Mouse (Mus musculus): Measurements from ENCODE around the gene Rtcb. TPM values are rescaled to one million over a fixed set of nuclear protein-coding genes. Genes with fewer than 3 reads are reported as not detected.

The Rtcb gene
- polyA plus RNA-seq, 1 experiment from 2014 or later: 101 TPM

DNA sequence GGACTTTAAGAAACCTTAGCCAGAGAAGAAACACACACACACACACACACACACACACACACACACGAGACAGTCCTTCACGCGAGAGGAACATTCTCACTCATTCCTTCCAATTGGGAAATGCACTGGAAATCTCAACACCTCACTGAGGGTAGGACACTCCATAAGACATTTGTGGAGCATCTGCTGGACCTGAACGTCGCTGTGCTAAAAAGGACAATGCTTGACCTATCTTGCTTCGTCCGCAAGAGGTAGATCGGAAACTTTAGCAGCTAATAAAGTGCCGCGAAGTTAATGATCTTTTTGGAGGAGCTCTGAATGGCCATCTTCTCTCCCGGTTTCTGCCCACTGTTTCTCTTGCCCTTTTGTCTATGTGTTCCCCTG is 28.4 kb downstream of the Rtcb start:
- ATAC-seq (ENCODE audit: low FRiP score, low TSS enrichment): no peak

DNA sequence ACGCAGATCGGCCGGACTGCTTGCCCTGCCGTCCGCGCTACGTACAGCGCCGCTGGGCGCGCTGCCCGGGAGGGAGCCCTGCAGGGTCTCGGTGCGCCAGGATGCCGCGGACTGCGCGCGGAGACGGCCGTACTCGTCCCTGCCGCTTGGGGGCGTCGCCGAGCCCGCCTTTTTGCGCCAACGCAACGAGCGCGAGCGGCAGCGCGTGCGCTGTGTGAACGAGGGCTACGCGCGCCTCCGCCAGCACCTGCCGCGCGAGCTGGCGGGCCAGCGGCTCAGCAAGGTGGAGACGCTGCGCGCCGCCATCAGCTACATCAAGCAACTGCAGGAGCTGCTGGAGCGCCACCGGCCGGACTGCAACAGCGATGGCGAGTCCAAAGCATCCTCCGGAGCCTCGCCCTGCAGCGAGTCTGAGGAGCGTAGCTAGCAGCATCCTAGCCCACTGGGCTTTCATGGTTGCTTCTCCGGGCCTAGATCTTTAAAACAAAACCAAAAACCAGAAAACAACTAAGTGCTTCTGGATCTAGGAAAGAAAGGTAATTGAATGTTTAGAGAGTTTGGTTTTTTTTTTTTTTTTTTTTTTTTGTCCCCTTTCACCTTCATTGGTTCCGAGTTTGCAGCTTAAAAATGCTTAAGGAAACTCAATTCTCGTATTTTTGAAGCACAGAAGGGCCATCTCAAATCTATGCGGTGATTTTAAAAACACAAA is 29.0 kb downstream of the Rtcb start:
- ATAC-seq (ENCODE audit: low FRiP score, low TSS enrichment) (peak; percentile 90), DNase-seq (ENCODE audit: low spot score) (peak; percentile 83)
- TF ChIP-seq CTCF (IDR thresholded peaks at IDR 0.05; ENCODE audit: low read depth) (peak; percentile 67), EP300 (optimal IDR thresholded peaks at IDR 0.05) (no peak)
- Histone ChIP-seq H3K27me3 (ENCODE audit: control insufficient read depth, insufficient read depth, low read length) (no peaks in the 10 kb centered on the region), H3K36me3 (ENCODE audit: control insufficient read depth, insufficient read depth, low read length) (no peaks in the 10 kb centered on the region), H3K4me3 (ENCODE audit: low read depth, low read length) (peak overlapping the region; percentile 50), H3K4me1 (replicated peaks; ENCODE audit: control insufficient read depth, insufficient read depth) (0 out of 2 replicates have a peak, but pooled peaks cover 2% of the 10 kb centered on the region), H3K4me2 (replicated peaks; ENCODE audit: low read depth) (peak overlapping the region; percentile 91), H3K27ac (replicated peaks) (peak overlapping the region; percentile 45; the same call in 1 of the 2 replicates), H3K9me3 (ENCODE audit: control insufficient read depth, low read length) (no peaks in the 10 kb centered on the region), H3K9ac (ENCODE audit: low read length) (peak overlapping the region; percentile 45)
- under 1% methylated on average over 63 of the region's 63 CpGs for WGBS

More for the DNA sequence above, 28.4 kb downstream of the Rtcb start:
- Histone ChIP-seq H3K36me3 (ENCODE audit: control insufficient read depth, insufficient read depth, low read length) (no peaks in the 10 kb centered on the region), H3K27ac (replicated peaks) (no peak overlapping the region), H3K4me2 (replicated peaks; ENCODE audit: low read depth) (no peak overlapping the region), H3K4me3 (ENCODE audit: low read depth, low read length) (no peak overlapping the region), H3K9ac (ENCODE audit: low read length) (no peak overlapping the region), H3K4me1 (replicated peaks; ENCODE audit: control insufficient read depth, insufficient read depth) (0 out of 2 replicates have a peak, but pooled peaks cover 2% of the 10 kb centered on the region), H3K27me3 (ENCODE audit: control insufficient read depth, insufficient read depth, low read length) (no peaks in the 10 kb centered on the region), H3K9me3 (ENCODE audit: control insufficient read depth, low read length) (no peaks in the 10 kb centered on the region)
- no peak for DNase-seq (ENCODE audit: low spot score)
- TF ChIP-seq EP300 (optimal IDR thresholded peaks at IDR 0.05) (no peak), CTCF (IDR thresholded peaks at IDR 0.05; ENCODE audit: low read depth) (no peak)
- 43% methylated on average over 11 of the region's 11 CpGs for WGBS

DNA sequence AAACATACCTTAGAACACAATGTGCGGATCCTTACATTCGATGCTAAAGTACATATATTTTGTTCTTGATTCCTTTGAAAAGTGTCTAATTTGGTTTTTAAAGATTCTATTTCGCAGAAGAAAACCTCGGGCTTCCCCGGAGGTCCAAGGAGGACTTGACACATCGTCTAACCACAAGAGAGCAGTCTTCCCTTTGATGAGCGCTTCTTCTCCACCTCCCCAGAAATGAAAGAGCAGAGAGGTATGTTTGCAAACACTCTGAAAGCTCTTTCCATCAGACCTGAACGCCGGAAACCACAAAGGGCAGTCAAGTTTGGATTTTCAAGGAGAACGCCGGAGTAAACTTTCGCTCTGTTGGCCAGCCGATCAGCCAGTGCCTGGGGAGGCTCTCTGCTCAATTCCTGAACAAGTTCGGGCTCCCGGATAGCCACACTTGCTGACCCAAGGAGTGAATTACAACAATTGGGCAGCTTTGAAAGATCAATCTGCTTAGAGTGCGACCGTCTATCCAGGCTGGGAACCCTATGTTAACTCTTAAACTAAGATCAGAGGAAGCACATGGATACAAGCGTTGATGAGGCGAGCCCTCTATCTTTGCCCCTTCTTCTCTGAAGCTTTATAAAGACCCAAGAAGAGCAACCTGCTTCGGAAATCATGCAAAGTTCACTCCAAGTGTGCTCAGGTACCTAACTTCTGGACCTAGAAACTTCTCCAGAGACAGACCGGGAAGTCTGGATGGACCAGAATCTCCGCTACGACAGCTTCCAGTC is 29.8 kb downstream of the Rtcb start, which contains the start of gene Ascl4:
Gene Ascl4 (plus strand): TSS at position 6 of the 770 bp plus-strand sequence.
- H3K9ac ChIP-seq (ENCODE audit: low read length): peak within 1 kb of the TSS; percentile 45
- WGBS: 1% methylated on average over 23 of the region's 23 CpGs
- no peak for TF ChIP-seq EP300 (optimal IDR thresholded peaks at IDR 0.05)
- peak; percentile 31; the same call in 1 of the 2 replicates for TF ChIP-seq CTCF (IDR thresholded peaks at IDR 0.05; ENCODE audit: low read depth)
- no peaks in the 10 kb centered on the region for H3K36me3 ChIP-seq (ENCODE audit: control insufficient read depth, insufficient read depth, low read length)
- H3K4me1 ChIP-seq (replicated peaks; ENCODE audit: control insufficient read depth, insufficient read depth): 0 out of 2 replicates have a peak, but pooled peaks cover 2% of the 10 kb centered on the region
- no peaks in the 10 kb centered on the region for H3K9me3 ChIP-seq (ENCODE audit: control insufficient read depth, low read length)
- peak within 1 kb of the TSS; percentile 91 for H3K4me2 ChIP-seq (replicated peaks; ENCODE audit: low read depth)
- H3K4me3 ChIP-seq (ENCODE audit: low read depth, low read length): peak within 1 kb of the TSS; percentile 50
- ATAC-seq (ENCODE audit: low FRiP score, low TSS enrichment) (no peak), DNase-seq (ENCODE audit: low spot score) (peak; percentile 22)
- no peaks in the 10 kb centered on the region for H3K27me3 ChIP-seq (ENCODE audit: control insufficient read depth, insufficient read depth, low read length)
- H3K27ac ChIP-seq (replicated peaks): peak within 1 kb of the TSS; percentile 45; the same call in 1 of the 2 replicates

DNA sequence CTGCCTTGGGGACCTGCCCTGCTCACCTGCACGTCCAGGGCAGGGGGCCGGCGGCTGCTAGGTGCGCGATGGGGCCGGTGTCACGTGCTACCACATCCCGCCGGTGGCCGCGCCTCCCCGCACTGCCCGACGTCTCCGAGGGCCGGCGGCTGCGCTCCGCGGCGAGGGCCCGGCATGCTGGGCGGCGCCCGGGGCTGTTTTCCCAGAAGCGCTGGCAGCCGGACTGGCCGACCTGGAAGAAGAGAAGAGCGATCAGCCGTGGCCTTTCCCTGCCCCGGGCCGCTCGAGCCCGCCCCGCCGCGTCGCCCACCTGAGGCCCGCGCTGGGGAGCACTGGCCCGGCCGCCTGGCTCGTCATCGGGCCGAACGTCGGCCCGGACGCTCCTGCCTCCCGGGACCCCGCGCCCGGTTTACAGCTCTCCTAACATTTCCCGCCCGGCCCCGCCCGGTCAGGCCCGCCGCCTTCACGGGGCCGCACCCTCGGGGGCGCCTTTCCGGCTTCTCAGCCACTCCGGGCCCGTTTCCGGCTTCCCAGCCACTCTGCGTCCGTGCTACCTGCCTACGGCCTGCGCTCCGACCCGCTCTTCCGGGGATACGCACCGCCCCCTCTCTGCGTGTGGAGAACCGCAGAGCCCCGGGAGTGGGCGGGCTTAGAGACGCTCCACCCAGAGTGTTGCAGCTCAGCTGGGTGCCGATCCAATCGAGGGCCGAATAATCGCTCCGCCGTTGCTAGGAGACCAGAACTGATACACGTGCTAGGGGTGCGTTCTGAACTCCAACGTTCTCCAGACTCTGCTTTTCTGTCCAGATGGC is 40.9 kb downstream of the Rtcb start, which contains the start of gene Prdm4:
Gene Prdm4 (minus strand): TSS at position 645 of the 812 bp plus-strand sequence.
- Histone ChIP-seq H3K9ac (ENCODE audit: low read length) (peak within 1 kb of the TSS; percentile 87), H3K9me3 (ENCODE audit: control insufficient read depth, low read length) (no peaks in the 10 kb centered on the region), H3K27me3 (ENCODE audit: control insufficient read depth, insufficient read depth, low read length) (no peaks in the 10 kb centered on the region), H3K4me3 (ENCODE audit: low read depth, low read length) (peak within 1 kb of the TSS; percentile 88), H3K36me3 (ENCODE audit: control insufficient read depth, insufficient read depth, low read length) (peaks cover 8% of the 10 kb centered on the region), H3K4me2 (replicated peaks; ENCODE audit: low read depth) (peak within 1 kb of the TSS; percentile 85), H3K4me1 (replicated peaks; ENCODE audit: control insufficient read depth, insufficient read depth) (no peaks in the 10 kb centered on the region), H3K27ac (replicated peaks) (peak within 1 kb of the TSS; percentile 93)
- ATAC-seq (ENCODE audit: low FRiP score, low TSS enrichment): peak; percentile 100
- peak; percentile 99 for DNase-seq (ENCODE audit: low spot score)
- TF ChIP-seq CTCF (IDR thresholded peaks at IDR 0.05; ENCODE audit: low read depth) (peak; percentile 74), EP300 (optimal IDR thresholded peaks at IDR 0.05) (no peak)
- WGBS: under 1% methylated on average over 82 of the region's 90 CpGs

Other genes starting within 250 kb of the Rtcb start
- gene Pwp1, start 128.3 kb downstream of the Rtcb start, polyA plus RNA-seq (2015; fragmentation: Nextera tagmentation; extraction: Ambion mirVana): 30.2 and 31.9 TPM in 2 replicates
- gene Prdm4, start 40.7 kb downstream of the Rtcb start, polyA plus RNA-seq (2015; fragmentation: Nextera tagmentation; extraction: Ambion mirVana): 5.3 and 6.7 TPM in 2 replicates
- 0.30 and 0.52 TPM in 2 replicates for gene Ascl4, start 30.1 kb downstream of the Rtcb start, polyA plus RNA-seq (2015; fragmentation: Nextera tagmentation; extraction: Ambion mirVana)
- 14.9 and 15.6 TPM in 2 replicates for gene Bpifc, start 54.1 kb upstream of the Rtcb start, polyA plus RNA-seq (2015; fragmentation: Nextera tagmentation; extraction: Ambion mirVana)
- 24.8 and 28.1 TPM in 2 replicates for gene Fbxo7, start 64.1 kb upstream of the Rtcb start, polyA plus RNA-seq (2015; fragmentation: Nextera tagmentation; extraction: Ambion mirVana)

All from stomach, postnatal 0 days (tissue).